Mouse (Mus musculus): ENCODE results near the gene Cd3eap. TPM values are rescaled to one million over a fixed set of nuclear protein-coding genes. Genes with fewer than 3 reads are reported as not detected.

Cd3eap gene
- total RNA-seq, 2 experiments from 2014 or later, result 0.45 to 2.1 TPM

DNA sequence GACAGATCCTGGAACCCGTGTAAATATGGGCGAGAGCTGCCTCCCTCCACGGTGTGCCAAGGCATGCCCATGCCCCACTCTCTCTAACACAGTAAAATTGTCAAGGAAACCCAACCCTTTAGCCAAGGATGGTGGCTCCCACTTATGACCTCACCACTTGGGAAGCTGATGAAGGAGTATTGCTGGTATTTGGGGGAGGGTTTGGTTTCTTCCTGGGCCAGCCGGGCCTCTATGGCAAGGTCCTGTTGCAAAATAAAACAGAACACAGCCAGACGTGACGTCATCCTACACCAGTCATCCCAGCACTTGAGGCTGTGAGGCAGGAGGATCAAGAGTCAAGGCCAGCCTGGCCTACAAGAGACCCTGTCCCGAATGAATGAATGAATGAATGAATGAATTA is 20.7 kb downstream of the Cd3eap start:
- no peak for ATAC-seq (replicated peaks; ENCODE audit: low FRiP score, poor library complexity, severe bottlenecking)

DNA sequence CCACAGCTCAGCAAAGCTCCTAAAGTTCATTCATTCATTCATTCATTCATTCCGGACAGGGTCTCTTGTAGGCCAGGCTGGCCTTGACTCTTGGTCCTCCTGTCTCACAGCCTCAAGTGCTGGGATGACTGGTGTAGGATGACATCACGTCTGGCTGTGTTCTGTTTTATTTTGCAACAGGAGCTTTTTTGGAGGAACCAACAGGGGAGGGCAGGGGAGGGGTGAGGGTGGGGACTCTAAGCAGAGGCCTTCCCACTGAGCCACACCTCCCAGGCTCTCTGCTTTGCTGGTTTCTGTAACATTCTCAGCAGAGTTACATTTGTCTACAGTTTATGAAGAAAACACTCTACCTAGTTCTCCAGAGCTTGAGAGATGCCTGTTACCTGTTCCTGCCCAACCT is 21.2 kb downstream of the Cd3eap start:
- ATAC-seq (replicated peaks; ENCODE audit: low FRiP score, poor library complexity, severe bottlenecking), result no peak

DNA sequence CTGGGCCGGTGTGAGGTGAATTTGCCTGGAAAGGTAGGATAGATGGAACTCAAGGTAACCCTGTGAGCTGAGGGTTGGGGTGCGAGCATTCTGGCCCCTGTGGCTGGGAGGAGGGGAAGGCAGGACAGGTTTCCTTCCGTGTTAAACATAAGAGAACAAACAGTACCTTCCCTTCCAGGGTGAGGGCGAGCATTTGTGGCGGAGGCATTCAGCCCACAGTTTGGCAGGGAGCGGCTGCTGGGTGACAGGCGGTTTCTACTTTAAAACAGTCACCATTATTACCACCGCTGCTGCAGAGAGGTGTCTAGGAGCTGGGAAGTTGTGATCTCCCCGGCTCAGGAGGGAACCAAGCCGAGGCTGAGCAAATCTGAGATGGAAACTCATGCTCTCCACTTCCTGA is 22.2 kb downstream of the Cd3eap start:
- no peak for ATAC-seq (replicated peaks; ENCODE audit: low FRiP score, poor library complexity, severe bottlenecking)

DNA sequence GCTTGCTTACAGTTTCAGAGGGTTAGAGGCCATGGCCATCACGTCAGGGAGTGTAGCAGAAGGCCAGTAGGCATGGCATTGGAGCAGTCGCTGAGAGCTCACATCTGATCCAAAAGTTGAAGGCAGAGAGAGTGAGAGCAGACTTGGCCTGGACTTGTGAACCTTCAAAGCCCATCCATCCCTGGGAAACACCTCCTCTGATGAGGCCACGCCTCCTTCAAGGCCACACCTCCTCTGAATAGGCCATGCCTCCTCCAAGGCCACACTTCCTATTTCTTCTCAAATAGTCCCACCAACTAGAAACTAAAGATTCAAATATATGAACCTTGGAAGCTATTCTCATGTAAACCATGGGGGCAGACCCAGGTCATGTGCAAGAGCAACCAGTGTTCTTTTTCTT is 23.7 kb downstream of the Cd3eap start:
- no peak for ATAC-seq (replicated peaks; ENCODE audit: low FRiP score, poor library complexity, severe bottlenecking)

DNA sequence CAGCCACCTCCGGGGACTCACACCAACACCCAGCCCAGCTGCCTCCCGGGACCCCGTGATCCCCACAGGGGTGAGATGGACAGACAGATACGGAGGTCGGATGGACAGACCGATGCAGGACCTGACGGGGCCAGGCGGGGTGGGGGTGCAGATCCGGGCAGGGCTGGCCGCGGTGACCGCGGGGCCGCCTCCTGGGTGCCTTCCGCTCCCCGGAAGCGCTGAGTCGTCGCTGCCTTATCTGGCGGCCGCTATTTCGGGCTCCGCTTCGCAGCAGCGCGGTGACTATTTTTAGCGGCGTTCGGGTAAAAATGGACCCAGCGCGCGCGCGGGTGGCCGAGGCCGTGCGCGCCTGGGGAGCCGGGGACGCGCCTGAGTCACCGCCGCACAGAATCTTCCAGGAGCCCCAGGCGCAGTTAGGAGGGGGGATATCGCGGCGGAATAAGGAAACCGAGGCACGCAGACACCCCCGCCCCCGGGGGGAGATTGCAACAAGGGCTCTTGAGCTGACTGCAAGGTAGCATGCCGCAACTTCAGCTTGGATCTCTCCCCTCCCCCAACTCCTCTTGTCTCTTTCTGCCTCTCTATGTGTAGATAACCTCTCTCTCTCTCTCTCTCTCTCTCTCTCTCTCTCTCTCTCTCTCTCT is 26.5 kb downstream of the Cd3eap start:
- ATAC-seq (replicated peaks; ENCODE audit: low FRiP score, poor library complexity, severe bottlenecking), result peak; percentile 70

DNA sequence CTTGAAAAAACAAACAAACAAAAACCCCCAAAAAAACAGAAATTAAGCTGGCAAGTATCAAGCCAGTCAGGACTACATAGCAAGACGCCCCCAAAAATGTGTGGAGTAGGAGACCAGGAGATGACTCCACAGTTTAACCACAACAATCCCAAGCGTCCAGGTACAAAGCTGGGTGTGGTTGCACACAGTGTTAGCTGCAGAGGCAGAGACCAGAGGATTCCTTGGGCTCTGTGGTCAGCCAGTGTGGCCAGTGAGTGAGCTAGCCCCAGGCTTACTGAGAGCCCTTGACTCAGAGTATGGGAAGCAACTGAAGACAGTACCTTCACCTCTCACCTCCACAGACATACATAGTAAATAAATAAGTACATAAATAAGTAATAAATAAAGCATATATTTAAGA is 27.4 kb downstream of the Cd3eap start:
- no peak for ATAC-seq (replicated peaks; ENCODE audit: low FRiP score, poor library complexity, severe bottlenecking)

DNA sequence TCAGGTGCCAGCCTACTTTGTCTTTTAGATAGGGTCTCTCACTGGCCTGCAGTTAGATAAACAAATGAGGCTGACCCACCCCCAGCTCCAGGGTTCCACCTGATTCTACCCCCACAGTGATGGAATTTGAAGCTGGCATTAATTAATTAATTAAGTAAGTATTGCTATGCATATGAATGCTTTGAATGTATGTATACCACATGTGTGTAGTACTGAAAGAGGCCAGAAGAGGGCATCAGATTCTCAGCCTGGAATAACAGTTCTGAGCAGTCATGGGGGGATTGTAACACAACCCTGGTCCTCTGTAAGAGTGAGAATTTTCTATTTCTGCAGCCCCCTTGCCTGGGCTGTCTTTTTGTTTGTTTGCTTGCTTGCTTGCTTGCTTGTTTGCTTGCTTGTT is 30.9 kb downstream of the Cd3eap start:
- no peak for ATAC-seq (replicated peaks; ENCODE audit: low FRiP score, poor library complexity, severe bottlenecking)

DNA sequence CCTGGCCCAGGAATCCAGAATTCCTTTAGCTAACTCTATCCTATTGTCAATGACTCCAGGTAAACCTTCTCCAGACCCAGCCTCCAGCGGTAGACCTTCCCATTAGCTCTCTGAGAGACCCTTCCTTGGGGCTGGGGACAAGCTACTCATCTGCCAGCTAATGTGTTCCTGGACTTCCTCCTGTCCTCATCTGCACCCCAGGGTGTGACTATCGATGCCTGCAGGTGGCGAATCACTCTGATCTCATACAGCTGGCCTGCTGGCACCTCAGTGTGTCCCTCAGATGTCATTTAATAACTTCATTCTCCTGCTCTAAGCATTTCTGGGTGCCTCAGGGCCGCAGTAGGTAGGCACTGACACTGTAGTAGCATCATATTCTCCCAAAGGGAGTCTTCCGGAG is 31.5 kb downstream of the Cd3eap start:
- ATAC-seq (replicated peaks; ENCODE audit: low FRiP score, poor library complexity, severe bottlenecking), result no peak

DNA sequence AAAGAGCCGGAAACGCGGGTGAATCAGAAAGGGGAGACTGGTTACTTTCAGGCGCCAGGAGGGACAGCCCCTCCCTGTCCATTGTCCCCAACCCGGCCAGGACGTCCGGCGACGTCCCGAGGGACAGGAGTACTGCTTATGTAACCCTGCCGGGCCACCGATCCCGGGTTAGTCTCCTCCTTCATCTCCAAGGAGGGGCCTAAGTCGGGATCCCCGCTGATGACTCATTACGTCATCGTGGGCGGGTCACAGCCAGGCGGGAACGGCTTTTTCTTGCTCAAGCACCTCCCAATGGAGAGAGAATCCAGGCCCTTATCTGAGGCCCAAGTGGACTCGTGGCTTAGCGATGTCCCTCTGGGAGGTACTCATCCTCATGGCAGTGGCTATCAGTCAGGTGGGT is 32.2 kb downstream of the Cd3eap start:
- ATAC-seq (replicated peaks; ENCODE audit: low FRiP score, poor library complexity, severe bottlenecking), result peak; percentile 87

DNA sequence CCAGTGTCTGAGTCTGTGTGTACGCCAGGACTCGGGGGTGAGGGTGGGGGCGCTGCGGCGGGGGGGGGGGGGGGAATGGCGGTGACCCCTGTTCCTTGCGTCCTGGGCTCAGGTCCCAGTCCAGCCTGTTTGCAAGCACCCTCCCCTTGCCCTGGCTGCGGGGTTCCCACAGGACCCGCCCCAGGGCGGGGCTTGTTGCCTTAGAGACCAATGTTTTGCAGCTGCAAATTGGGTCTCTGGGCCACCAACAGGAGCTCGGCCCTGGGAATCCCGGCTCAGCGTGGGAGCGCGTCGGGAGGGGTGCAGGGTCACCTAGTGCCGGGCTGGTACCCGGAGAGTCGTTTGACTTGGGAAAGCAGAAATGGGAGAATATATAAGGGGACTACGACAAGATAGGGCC is 32.9 kb downstream of the Cd3eap start:
- ATAC-seq (replicated peaks; ENCODE audit: low FRiP score, poor library complexity, severe bottlenecking), result peak; percentile 58

DNA sequence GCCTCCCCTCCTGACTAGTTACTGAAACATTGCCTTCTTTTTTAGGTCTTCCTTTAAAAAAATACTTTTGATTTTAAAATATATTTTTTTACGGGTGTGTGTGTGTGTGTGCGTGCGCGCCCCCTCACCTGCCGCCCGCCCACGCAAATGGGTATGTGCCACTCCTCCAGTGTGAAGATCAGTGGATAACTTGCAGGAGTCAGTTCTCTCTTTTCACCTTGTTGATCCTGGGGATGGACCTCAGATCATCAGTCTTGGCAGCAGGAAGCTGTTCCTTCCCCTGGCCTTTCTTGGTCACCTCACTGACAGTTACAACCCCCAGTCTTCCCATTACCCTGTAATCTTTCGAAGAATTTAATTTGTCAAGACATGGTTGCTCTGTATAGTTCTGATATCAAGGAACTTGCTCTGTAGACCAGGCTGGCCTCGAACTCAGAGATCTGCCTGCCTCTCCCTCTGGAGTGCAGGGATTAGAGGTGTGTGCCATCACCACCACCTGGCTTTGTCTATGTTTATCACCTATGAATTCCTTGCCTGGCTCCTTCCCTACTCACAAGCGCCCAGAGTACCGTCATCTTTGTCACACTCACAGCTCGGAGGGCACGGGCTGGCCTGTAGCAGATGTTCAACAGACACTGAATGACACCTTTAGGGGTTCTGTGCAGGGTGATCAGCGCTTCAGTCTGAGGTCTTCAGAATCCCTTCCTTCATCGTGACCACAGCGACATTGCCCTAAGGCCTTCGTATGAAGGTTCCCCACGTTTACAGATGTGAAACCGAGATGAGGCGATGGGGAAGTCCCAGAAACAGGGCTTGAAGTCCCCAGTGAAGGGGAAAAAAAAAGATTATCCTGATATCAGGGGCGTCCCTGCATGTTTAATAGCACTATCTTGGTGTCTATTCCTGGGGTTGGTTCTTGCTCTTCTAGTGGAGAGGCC is 33.8 kb downstream of the Cd3eap start:
- no peak for ATAC-seq (replicated peaks; ENCODE audit: low FRiP score, poor library complexity, severe bottlenecking)

DNA sequence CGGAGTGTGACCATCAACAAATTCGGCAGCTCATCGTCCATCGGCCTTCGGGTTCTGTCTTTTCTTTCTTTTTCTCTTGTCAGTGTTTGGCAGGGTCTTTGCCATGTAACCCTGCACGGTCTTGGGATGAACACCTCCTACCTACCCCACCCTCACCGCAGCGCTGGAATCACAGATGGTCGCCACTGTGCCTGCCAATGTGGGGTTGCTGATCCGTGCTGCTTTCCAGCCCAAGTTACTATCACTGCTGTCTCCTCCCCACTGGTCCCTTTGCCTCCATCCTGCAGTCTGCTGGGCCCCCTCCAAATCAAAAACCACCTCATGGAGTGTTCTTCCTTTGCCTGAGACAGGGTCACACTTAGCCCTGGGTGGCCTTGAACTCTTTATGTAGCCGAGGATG is 35.1 kb downstream of the Cd3eap start:
- no peak for ATAC-seq (replicated peaks; ENCODE audit: low FRiP score, poor library complexity, severe bottlenecking)

DNA sequence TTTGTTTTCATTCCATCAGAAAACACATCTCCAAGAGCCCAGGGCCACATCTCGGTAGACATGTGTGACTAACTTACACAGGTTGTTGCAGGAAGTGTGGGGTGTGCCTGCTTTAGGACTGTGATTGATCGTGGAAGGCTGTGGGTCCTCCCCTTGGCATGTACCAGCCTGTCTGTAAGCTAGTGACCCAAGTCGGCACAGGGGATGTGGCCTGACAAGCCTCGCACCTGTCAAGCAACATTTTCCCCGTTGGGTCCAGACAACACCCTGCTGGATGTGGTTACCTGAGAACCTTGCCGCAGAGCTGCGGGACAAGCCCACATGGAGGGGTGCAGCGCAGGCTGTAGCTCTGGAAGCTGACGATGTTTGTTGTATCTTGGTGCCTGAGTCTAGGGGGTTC is 36.8 kb downstream of the Cd3eap start:
- no peak for ATAC-seq (replicated peaks; ENCODE audit: low FRiP score, poor library complexity, severe bottlenecking)

DNA sequence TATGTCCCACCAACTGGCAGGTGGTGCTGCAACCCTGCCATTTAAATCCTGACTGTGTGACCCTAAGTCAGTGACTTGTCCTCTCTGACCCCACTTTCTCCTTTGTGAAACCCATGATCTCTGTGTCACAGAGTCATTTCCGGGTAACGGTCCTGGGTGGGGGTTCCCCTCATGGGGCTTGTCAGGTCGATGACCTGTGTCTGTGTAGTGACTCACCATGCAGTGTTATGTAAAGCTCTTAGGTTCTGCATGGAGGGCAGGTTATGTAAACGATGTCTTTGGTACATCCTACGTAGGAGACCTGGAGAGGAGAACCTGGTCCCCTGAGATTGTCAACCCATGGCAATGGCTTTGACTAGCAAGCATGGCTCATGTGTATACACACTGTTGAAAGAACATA is 37.8 kb downstream of the Cd3eap start:
- ATAC-seq (replicated peaks; ENCODE audit: low FRiP score, poor library complexity, severe bottlenecking), result no peak

DNA sequence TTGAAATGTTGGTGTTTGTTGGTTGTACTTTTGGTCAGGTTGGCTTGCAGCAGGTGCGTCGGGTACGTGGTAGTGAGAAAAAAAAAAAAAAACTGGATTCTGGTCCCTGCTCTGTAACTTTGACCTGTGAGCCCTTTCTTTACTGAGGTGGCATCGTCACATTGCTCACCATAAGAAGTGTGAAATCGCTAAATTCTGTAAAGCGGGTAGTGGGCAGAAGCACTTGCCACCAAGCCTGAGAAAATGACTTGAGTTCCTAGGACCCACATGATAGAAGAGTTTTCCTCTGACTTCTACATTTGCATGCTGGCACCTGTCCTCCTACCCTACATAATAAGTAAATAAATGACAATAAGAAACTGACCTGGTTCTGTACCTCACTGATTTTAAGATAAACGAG is 38.6 kb downstream of the Cd3eap start:
- no peak for ATAC-seq (replicated peaks; ENCODE audit: low FRiP score, poor library complexity, severe bottlenecking)

DNA sequence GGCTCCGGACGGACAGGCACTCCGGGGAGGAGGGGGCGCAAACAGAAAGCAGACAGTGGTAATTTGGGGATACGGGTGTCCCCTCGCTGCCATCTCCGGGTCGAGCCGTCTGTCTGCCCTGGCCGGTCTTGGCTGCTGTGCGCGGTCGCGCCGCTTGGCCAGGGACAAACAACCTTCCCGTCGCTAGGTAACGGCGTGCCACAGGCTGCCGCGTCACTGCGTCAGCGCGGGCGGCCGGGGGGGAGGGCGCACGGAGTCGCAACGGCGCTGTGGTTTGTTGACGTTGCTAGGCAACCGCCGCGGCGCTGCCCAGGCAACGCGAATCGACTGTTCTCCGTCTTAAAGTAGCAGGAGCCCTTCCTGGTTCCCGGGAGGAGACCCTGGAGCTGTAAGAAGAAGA is 39.4 kb downstream of the Cd3eap start:
- peak; percentile 72 for ATAC-seq (replicated peaks; ENCODE audit: low FRiP score, poor library complexity, severe bottlenecking)

DNA sequence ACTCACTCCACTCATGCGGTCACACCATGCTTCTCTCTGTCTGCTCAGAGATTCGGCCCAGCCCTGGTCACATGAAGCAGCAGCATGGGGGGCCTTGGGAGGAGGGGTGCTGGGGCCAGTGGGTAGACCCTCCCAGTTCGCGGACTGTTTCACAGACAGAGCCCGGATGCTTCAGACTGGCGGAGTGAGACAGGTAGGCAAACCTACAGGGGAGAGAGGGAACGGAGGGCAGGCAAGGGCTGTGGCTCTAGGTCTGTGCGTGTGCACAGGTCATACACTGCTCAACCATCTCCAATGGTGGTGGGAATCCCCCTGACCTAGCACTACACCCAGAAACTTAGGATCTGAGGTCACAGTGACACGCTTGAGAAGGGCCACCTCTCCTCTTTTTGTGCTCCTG is 39.8 kb downstream of the Cd3eap start:
- no peak for ATAC-seq (replicated peaks; ENCODE audit: low FRiP score, poor library complexity, severe bottlenecking)

DNA sequence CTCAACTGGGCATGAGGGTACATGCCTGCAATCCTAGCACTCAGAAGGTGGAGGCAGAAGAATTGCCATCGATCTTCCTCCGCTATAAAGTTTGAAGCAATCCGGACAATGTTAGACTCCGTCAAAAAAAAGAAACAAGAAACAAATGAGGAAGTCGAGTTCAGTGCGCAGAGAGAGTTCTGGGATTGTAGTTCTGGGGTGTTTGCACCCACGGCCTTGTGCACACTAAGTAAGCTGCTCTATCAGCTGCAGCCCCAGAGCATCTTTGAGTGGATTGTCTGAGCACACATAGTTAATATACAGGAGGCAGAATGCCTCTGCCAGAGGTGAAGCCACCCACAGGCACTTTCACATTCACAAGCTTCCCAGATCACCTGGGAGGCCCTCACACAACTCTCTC is 40.6 kb downstream of the Cd3eap start:
- ATAC-seq (replicated peaks; ENCODE audit: low FRiP score, poor library complexity, severe bottlenecking), result no peak

DNA sequence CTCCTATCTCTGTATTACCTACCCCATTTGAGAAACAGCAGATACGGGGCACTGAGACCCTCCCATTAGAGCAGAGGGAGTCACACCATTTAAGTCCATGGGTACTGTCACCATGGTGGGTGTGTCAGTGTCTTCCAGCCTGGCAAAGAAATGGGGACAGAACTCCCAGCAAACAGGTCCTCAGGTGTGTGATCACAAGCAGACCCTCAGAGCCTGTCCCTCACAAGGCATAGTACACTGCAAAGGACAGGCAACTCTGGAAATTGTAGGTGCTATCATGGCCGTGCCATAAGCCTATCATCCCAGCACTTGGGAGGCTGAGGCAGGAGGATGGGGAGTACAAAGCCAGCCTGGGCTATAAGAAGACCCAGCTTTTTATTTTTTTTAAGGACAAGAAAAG is 41.1 kb downstream of the Cd3eap start:
- ATAC-seq (replicated peaks; ENCODE audit: low FRiP score, poor library complexity, severe bottlenecking), result no peak

DNA sequence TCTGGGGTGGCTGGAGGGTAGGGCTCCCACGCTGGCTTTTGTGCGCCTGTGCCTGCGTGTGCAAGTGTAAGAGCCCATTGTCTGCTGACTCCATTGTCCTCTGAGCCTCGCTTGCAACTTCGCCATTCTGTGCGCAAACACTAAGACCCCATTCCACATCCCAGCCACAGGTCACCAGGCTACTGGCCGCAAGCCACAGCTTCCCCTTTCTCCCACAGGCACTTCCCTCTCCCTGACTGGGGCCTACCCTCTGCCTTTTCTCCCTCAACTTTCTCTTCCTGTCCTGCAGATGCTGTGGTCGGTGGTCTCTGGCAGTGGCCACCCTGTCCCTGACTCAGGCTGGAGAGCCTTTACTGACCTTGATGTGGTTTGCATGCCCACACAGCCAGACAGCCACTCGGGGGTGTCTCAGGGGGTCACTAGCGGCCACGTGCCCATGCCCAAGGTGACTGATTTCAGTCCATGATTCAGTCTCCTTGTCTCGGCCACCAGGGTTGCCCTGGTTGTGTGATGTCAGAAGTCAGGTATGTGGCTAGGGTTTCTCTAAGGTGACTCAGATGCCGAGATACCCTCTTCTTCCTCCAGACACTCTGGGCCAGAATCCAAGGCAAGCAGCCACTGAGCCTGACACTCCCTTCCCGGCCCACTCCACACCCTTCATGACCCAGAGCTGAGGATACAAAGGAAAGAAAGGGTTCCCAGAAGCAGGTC is 42.7 kb downstream of the Cd3eap start:
- ATAC-seq (replicated peaks; ENCODE audit: low FRiP score, poor library complexity, severe bottlenecking), result no peak

DNA sequence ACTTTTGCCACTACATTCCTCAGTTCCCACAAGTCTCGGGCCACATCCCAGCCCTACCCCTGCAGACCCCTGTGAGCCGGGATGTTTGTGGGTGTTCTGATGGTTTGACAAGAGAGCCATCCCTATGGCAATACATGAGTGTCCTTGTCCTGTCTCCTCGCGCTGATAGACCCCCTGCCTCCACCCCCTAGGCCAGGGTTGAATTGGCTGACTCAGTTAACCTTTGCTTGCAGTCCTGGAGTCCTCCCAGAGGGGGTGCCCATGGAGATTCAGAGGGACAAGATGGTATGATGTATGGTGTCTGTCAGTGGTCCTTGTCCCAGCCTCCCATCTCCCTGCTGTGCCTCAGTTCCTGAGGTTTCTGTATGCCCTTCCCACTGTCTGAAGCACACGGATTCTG is 45.2 kb downstream of the Cd3eap start:
- ATAC-seq (replicated peaks; ENCODE audit: low FRiP score, poor library complexity, severe bottlenecking), result no peak
